Mouse (Mus musculus) frontal cortex, postnatal 36 days (tissue): ENCODE data around the gene Ptger1.

Experiments
- DNase-seq, 2 experiments: peaks; one replicate each; pipeline ENCODE4 v3.0.0; 2022; ENCODE audit warnings: low spot score in 2 of 2

Ptger1 gene

GRCm38 (mm10) chr8:83656043-83656442, 10.4 kb upstream of the Ptger1 start:
- no peak for DNase-seq

- DNase-seq, result peak in 1 of 2 experiments; percentile 8
Measured at GRCm38 (mm10) chr8:83656484-83657246, 9.8 kb upstream of the Ptger1 start.

GRCm38 (mm10) chr8:83660545-83660944, 5.9 kb upstream of the Ptger1 start:
- no peak for DNase-seq

GRCm38 (mm10) chr8:83660995-83661680, 5.3 kb upstream of the Ptger1 start:
- no peak for DNase-seq

GRCm38 (mm10) chr8:83662421-83662826, 4.1 kb upstream of the Ptger1 start:
- peak; percentile 89 to 93 for DNase-seq

- DNase-seq, result no peak
Measured at GRCm38 (mm10) chr8:83664096-83664495, 2.4 kb upstream of the Ptger1 start.

DNA sequence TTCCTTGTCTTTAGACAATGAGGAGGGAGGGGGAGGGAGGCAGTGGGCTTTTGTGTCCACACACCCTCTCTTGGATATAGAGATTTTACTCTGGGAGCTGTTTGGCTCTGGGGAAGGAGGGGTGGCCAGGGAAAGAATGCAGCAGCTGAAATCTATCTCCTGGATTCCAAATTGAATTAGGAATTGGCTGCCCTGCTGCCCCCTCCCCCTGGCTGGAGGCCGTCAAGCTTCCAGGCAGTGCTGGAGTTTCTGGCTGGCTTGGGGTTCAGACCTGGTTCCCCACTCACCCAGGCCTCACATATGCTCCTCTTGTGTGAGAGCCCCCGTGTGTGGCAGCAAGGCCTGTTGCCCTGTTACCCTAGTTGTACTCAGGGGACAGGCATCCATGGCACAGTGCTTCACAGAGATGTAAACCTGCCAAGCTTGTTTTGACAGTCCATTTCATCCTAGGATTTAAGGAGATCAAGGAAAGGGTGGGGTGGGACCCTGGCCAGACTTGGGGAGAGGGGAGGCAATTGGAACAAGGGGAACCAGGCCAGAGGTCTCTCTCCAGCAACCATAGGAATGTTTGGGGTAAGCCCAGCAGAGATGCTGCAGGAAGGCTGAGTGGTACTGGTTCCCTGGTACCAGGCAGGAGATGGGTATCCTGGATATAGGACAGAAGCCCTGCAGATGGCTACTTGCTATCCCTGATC, 1.4 kb upstream of the Ptger1 start:
- DNase-seq, result no peak

GRCm38 (mm10) chr8:83666866-83667234, 372 bp downstream of the Ptger1 start:
- no peak for DNase-seq

DNA sequence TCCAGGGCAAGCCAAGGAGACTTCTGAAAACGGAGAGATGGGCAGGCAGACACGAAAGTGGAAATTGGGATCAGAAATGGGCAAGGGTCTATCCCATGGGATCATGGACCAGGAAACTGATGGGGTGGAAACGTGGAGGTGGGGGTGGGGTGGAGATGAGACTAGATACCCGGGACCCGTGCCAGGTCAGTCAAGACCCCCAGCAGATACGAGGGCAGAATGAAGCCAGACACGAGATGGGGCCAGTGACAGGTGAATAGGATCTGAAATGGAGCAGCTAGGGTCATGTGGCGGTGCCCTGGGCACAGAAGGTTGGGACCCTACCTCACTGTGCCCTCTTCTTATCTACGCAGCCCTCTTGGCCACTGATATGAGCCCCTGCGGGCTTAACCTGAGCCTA, 1.0 kb downstream of the Ptger1 start:
- no peak for DNase-seq

DNA sequence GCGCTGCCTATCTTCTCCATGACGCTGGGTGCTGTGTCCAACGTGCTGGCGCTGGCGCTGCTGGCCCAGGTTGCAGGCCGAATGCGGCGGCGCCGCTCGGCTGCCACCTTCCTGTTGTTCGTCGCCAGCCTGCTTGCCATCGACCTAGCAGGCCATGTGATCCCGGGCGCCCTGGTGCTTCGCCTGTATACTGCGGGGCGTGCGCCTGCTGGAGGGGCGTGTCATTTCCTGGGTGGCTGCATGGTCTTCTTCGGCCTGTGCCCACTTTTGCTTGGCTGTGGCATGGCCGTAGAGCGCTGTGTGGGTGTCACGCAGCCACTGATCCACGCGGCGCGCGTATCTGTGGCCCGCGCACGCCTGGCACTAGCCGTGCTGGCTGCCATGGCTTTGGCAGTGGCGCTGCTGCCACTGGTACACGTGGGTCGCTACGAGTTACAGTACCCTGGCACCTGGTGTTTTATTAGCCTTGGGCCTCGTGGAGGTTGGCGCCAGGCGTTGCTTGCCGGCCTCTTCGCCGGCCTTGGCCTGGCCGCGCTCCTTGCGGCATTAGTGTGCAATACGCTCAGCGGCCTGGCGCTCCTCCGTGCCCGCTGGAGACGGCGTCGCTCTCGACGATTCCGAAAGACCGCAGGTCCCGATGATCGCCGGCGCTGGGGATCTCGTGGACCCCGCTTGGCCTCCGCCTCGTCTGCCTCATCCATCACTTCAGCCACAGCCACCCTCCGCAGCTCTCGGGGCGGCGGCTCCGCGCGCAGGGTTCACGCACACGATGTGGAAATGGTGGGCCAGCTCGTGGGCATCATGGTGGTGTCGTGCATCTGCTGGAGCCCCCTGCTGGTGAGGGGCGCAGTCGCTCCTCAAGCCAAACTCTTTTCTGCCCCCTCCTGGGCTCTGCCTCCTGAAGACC, 1.8 kb downstream of the Ptger1 start:
- DNase-seq, result peak in 1 of 2 experiments; percentile 60

DNA sequence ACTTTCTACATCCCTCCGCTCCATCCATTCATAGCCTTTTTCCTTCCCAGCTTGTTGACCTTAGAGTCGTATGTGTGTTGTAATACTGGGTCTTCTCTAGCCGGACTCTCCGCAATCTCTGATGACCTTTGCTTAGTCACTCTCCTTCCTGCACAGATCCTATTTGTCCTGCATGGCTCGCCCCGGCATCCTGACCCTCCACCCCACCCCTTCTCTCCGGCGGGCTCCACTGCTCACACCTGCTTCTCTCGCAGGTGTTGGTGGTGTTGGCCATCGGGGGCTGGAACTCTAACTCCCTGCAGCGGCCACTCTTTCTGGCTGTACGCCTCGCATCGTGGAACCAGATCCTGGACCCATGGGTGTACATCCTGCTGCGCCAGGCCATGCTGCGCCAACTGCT, 2.5 kb downstream of the Ptger1 start:
- no peak for DNase-seq

DNA sequence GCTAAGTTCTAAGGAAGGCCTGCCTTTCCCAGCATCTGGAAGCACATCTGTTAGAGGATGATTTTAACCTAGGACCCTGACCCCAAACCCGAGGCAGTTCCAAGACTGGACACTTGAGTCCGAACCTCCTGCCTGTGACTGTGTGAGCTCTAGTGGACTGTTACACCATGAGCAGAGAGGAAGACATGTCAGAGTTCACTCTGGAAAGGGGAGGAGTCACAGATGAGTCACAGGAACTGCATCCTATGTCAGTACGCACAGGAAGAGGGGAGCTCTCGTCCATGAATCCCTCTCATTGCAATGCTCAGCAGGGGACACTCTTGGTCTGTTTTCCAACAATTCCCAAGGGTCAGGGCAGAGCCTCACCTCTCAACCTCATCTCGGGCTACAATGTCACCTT, 6.5 kb downstream of the Ptger1 start:
- no peak for DNase-seq

DNA sequence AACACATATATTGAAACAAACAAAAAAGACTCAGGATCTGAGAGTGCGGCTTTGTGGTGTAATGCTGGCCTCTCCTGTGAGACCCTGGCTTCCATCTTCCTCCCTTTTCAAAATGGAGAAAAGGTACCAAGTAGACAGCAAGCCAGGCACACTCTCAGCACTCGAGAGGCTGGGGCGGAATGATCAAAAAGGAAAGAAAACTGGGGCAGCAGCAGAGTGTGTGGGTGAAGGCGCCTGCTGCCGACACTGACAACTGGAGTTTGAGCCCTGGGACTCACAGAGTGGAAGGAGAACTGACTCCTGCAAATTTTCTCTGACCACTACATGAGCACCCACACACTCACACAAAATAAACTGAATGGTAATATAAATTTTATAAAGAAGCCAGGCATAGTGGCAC, 8.0 kb downstream of the Ptger1 start:
- DNase-seq, result peak in 1 of 2 experiments; percentile 78

DNA sequence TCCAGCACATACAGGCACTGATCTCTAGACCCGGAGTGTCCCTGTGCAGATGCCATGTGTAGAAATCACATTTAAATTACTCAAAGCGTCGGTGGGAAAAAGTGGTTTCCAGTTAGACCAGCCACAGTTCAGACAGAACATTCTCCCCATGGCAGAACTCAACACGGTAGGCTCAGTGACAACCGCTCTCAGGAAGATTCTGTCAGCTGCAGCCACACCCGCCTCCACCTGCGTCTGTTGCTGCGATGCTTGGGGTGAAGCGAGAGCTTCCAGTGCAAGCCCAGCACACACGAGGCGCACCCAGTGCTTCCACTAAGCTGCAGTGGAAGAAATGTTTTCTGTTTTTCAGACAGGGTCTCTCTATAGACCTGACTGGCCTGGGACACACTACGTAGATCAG, 13.4 kb downstream of the Ptger1 start:
- peak in 1 of 2 experiments; percentile 82 for DNase-seq

GRCm38 (mm10) chr8:83680603-83681002, 14.1 kb downstream of the Ptger1 start:
- no peak for DNase-seq

- no peak for DNase-seq
Measured at GRCm38 (mm10) chr8:83681099-83681498, 14.6 kb downstream of the Ptger1 start.

- no peak for DNase-seq
Measured at GRCm38 (mm10) chr8:83684517-83684916, 18.0 kb downstream of the Ptger1 start.

DNA sequence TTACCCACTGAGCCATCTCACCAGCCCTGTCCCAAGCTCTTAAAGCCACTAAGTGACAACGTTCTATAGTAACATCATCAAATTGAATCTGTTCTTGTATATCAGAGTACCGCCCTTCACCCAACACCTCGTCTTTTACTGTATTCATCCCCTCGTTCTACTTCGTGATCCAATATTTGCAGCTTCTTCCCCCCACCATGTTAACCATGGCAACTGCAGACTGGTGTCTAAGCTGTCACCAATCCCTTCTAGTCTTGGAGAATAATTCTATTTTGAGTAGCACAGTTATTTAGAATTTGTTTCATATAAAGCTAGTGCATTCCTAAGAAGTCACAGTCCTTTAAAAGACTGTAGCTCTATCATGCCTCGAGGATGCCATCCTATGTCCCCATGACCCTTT, 22.8 kb downstream of the Ptger1 start:
- no peak for DNase-seq

GRCm38 (mm10) chr8:83693609-83694236, 27.2 kb downstream of the Ptger1 start:
- DNase-seq, result peak in 1 of 2 experiments; percentile 60

DNA sequence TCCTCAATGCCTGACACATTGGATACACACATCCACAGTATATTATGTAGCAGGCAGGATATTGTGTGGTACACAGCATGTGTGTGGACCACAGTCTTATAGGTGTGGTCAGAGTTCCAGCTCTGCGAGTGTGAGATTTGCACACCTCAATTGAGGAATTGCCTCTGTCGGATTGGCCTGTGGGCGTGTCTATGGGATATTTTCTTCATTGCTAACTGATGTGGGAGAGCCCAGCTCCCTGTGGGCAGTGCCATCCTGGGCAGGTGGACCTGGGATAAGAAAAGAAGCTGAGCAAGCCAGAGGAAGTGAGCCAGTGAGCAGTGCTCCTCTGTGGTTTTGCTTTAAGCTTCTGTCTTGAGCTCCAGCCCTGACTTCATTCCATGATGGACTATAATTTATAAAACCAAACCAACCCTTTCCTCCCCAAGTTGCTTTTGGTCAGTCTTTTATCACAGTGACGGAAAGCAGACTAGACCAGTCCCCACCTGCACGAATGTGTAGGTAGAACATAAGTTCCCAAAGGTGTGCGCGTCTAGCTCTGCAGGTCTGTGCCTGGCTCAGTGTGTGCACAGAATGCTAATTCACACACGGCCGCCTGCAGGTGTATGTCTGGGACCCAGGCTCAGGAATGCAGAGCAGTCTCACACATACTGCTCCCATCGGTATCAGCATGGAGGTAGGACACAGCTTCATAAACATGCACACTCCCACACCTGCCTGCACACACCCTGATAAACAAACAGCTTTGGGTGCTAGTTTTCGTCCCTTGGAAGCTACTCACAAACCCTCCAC, 28.1 kb downstream of the Ptger1 start:
- DNase-seq, result peak in 1 of 2 experiments; percentile 52
